Mouse (Mus musculus) embryonic facial prominence, embryonic 14.5 days (tissue): ENCODE results near the gene Akt3. TPM values are rescaled to one million over a fixed set of nuclear protein-coding genes. Genes with fewer than 3 reads are reported as not detected.

ENCODE experiments used
- ATAC-seq: fragments of 200-750 bp; cut with Nextera tagmentation; 2 replicates; pipeline ENCODE4 v1.8.0; 2017; ENCODE audit warnings: low read depth, moderate number of reproducible peaks, moderate TSS enrichment
- DNase-seq: peaks from one replicate; pipeline ENCODE4 v3.0.0-alpha.2; 2015; ENCODE audit warnings: low spot score
- H3K27ac ChIP-seq: fragments of 300-500 bp; sonication (generic); replicated peaks from 2 replicates; pipeline ENCODE4 v1.5.1; 2014; ENCODE audit warnings: low read depth, mild to moderate bottlenecking, low read length, moderate library complexity
- H3K27me3 ChIP-seq: fragments of 300-500 bp; sonication (generic); replicated peaks from 2 replicates; pipeline ENCODE4 v1.6.1; 2014; ENCODE audit warnings: low read length; ENCODE audit not compliant: control insufficient read depth, insufficient read depth
- H3K36me3 ChIP-seq: fragments of 300-500 bp; sonication (generic); 2 replicates; pipeline ENCODE4 v1.6.1; 2014; ENCODE audit warnings: low read length, mixed read lengths; ENCODE audit not compliant: control insufficient read depth, insufficient read depth
- H3K4me1 ChIP-seq: fragments of 300-500 bp; sonication (generic); 2 replicates; pipeline ENCODE4 v1.6.1; 2014; ENCODE audit warnings: antibody characterized with exemption, low read length; ENCODE audit not compliant: control insufficient read depth, insufficient read depth
- H3K4me2 ChIP-seq: fragments of 300-500 bp; sonication (generic); 2 replicates; pipeline ENCODE4 v1.6.1; 2014; ENCODE audit warnings: low read depth, mild to moderate bottlenecking, low read length, moderate library complexity, mixed read lengths
- H3K4me3 ChIP-seq: fragments of 300-500 bp; sonication (generic); 2 replicates; pipeline ENCODE4 v1.5.1; 2014; ENCODE audit warnings: low read depth, mild to moderate bottlenecking, low read length
- H3K9ac ChIP-seq: fragments of 300-500 bp; sonication (generic); 2 replicates; pipeline ENCODE4 v1.6.1; 2014; ENCODE audit warnings: low read depth, mild to moderate bottlenecking, low read length, moderate library complexity, mixed read lengths
- H3K9me3 ChIP-seq: fragments of 300-500 bp; sonication (generic); 2 replicates; pipeline ENCODE4 v1.6.1; 2016; ENCODE audit warnings: low read length; ENCODE audit not compliant: control insufficient read depth
- WGBS: fragments of 180-500 bp; shearing (Covaris S2); extraction: QIAGEN DNeasy Blood & Tissue Kit; methylation state at CpG from one replicate; pipeline ENCODE4 v1.1.7; 2014; 5-methylcytosine and 5-hydroxymethylcytosine counted together
- polyA plus RNA-seq: library from polyadenylated mRNA; unstranded; fragments of >200 nt; fragmentation: Nextera tagmentation; extraction: Ambion mirVana; gene quantifications from 2 replicates; pipeline ENCODE4 v1.2.1, GENCODE M21; 2014

The Akt3 gene
- polyA plus RNA-seq, 1 experiment from 2014 or later, result 7.3 TPM

GRCm38 (mm10) chr1:176973356-176974088, 284.5 kb downstream of the Akt3 start:
- ATAC-seq (no peak), DNase-seq (no peak)
- Histone ChIP-seq H3K4me3 (no peak overlapping the region), H3K27me3 (no peaks in the 10 kb centered on the region), H3K9me3 (no peaks in the 10 kb centered on the region), H3K9ac (no peak overlapping the region), H3K36me3 (no peaks in the 10 kb centered on the region), H3K27ac (no peak overlapping the region), H3K4me2 (no peak overlapping the region), H3K4me1 (no peaks in the 10 kb centered on the region)
- WGBS, result 77% methylated on average over 6 of the region's 6 CpGs

DNA sequence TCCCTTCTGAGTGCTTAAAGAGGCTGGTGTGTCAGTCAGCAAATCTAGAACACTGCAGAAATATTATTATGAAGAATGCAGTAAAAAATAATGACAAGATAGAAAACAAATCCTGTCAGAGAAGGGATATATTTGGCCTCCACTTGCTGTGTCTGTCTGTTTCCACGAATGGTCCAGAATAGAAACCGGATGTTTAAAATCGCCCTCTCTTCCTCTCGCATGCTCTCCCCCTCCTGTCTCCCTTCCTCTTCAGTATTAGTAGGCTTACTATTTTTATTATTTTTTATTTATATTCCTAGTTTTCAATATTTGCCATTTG, 286.6 kb downstream of the Akt3 start:
- no peak overlapping the region for H3K9ac ChIP-seq
- H3K27ac ChIP-seq, result no peak overlapping the region
- no peaks in the 10 kb centered on the region for H3K27me3 ChIP-seq
- DNase-seq (no peak), ATAC-seq (no peak)
- WGBS, result 72% methylated on average over 4 of the region's 4 CpGs
- H3K4me1 ChIP-seq, result no peaks in the 10 kb centered on the region
- H3K4me2 ChIP-seq, result no peak overlapping the region
- H3K9me3 ChIP-seq, result no peaks in the 10 kb centered on the region
- no peaks in the 10 kb centered on the region for H3K36me3 ChIP-seq
- no peak overlapping the region for H3K4me3 ChIP-seq

DNA sequence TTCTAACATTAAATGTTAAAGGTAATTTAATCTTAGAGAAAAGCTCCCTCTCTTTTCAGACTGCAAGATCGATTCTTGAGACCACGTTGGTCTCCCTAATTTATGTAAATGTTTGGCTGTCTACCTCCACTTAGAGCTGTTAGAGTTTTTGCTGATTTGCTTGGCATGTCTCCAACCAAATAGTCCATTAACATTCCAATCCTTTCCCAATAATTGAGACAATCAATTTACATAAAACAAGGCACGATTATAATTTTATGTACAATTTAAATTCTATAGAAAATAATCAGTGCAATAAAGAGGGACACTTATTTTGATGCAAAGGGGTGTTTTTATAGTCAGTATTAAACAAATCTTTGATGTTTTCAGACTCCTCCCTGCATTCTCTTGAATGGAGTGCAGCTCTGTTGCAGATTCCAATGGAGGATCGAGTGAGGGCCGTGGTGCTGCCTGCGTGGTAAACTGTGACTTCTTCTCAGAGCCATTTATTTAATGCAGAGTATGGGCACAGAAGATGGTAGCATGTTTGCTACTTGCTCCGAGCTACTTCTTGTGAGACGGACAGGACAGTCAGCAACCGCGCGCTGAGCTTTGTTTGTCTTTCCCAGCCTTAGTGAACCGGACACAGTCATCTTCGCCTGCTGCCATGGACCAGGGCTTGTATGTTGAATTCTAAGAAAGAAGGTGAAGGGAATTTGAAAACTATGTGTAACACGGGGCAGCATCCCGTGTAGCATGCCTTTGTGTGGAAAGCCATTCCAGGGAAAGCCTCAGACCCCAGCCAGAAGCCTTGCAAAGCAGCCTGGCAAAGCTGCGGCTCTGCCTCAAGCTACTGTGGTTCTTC, 287.1 kb downstream of the Akt3 start:
- Histone ChIP-seq H3K27ac (no peak overlapping the region), H3K4me2 (no peak overlapping the region), H3K9me3 (no peaks in the 10 kb centered on the region), H3K4me1 (no peaks in the 10 kb centered on the region), H3K27me3 (no peaks in the 10 kb centered on the region), H3K9ac (no peak overlapping the region), H3K4me3 (no peak overlapping the region), H3K36me3 (no peaks in the 10 kb centered on the region)
- DNase-seq (no peak), ATAC-seq (no peak)
- WGBS, result 67% methylated on average over 16 of the region's 16 CpGs

Other genes with a start within 250 kb of the Akt3 start
- gene Zbtb18, start 184.1 kb upstream of the Akt3 start, polyA plus RNA-seq, result 4.5 and 7.0 TPM in 2 replicates